Mouse (Mus musculus): Measurements from ENCODE around the gene Ucn2. TPM values are rescaled to one million over a fixed set of nuclear protein-coding genes. Genes with fewer than 3 reads are reported as not detected.

Gene Ucn2
- polyA plus RNA-seq, 1 experiment: not detected

- H3K4me1 ChIP-seq (ENCODE audit: control insufficient read depth, insufficient read depth, low read length): no peaks in the 10 kb centered on the region
- 11% methylated on average over 3 of the region's 3 CpGs for WGBS
- TF ChIP-seq POLR2A (IDR thresholded peaks at IDR 0.05; ENCODE audit: insufficient read depth, low read depth, low read length): no peak
- peak; percentile 38; the same call in 1 of the 2 replicates for TF ChIP-seq CTCF (IDR thresholded peaks at IDR 0.05; ENCODE audit: insufficient read depth, low read depth, low read length)
- no peak overlapping the region for H3K27ac ChIP-seq (ENCODE audit: insufficient read depth, low read depth, low read length)
- H3K4me3 ChIP-seq (ENCODE audit: insufficient read depth, low read depth, low read length): no peak overlapping the region
Measured at GRCm38 (mm10) chr9:109000726-109001125, 14.9 kb downstream of the Ucn2 start.

GRCm38 (mm10) chr9:109003201-109003600, 17.4 kb downstream of the Ucn2 start:
- H3K27ac ChIP-seq (ENCODE audit: insufficient read depth, low read depth, low read length): no peak overlapping the region
- no peak overlapping the region for H3K4me3 ChIP-seq (ENCODE audit: insufficient read depth, low read depth, low read length)
- WGBS: 71% methylated on average over 2 of the region's 2 CpGs
- peaks cover 3% of the 10 kb centered on the region for H3K4me1 ChIP-seq (ENCODE audit: control insufficient read depth, insufficient read depth, low read length)
- TF ChIP-seq POLR2A (IDR thresholded peaks at IDR 0.05; ENCODE audit: insufficient read depth, low read depth, low read length) (no peak), CTCF (IDR thresholded peaks at IDR 0.05; ENCODE audit: insufficient read depth, low read depth, low read length) (no peak)

GRCm38 (mm10) chr9:109007025-109007780, 21.4 kb downstream of the Ucn2 start:
- whole genome bisulfite sequencing: 85% methylated on average over 21 of the region's 21 CpGs
- Histone ChIP-seq H3K27ac (ENCODE audit: insufficient read depth, low read depth, low read length) (no peak overlapping the region), H3K4me1 (ENCODE audit: control insufficient read depth, insufficient read depth, low read length) (peaks cover 20% of the 10 kb centered on the region), H3K4me3 (ENCODE audit: insufficient read depth, low read depth, low read length) (no peak overlapping the region)
- no peak for TF ChIP-seq CTCF (IDR thresholded peaks at IDR 0.05; ENCODE audit: insufficient read depth, low read depth, low read length)
- TF ChIP-seq POLR2A (IDR thresholded peaks at IDR 0.05; ENCODE audit: insufficient read depth, low read depth, low read length): no peak

GRCm38 (mm10) chr9:109008081-109008480, 22.3 kb downstream of the Ucn2 start:
- peaks cover 20% of the 10 kb centered on the region for H3K4me1 ChIP-seq (ENCODE audit: control insufficient read depth, insufficient read depth, low read length)
- WGBS: 89% methylated on average over 9 of the region's 9 CpGs
- no peak overlapping the region for H3K4me3 ChIP-seq (ENCODE audit: insufficient read depth, low read depth, low read length)
- TF ChIP-seq POLR2A (IDR thresholded peaks at IDR 0.05; ENCODE audit: insufficient read depth, low read depth, low read length): no peak
- TF ChIP-seq CTCF (IDR thresholded peaks at IDR 0.05; ENCODE audit: insufficient read depth, low read depth, low read length): no peak
- H3K27ac ChIP-seq (ENCODE audit: insufficient read depth, low read depth, low read length): no peak overlapping the region; the same call in 1 of the 2 replicates

GRCm38 (mm10) chr9:109008994-109009635, 23.3 kb downstream of the Ucn2 start:
- no peak overlapping the region for H3K4me3 ChIP-seq (ENCODE audit: insufficient read depth, low read depth, low read length)
- TF ChIP-seq POLR2A (IDR thresholded peaks at IDR 0.05; ENCODE audit: insufficient read depth, low read depth, low read length): no peak
- TF ChIP-seq CTCF (IDR thresholded peaks at IDR 0.05; ENCODE audit: insufficient read depth, low read depth, low read length): no peak
- peaks cover 20% of the 10 kb centered on the region for H3K4me1 ChIP-seq (ENCODE audit: control insufficient read depth, insufficient read depth, low read length)
- peak overlapping the region; percentile 38; the same call in 1 of the 2 replicates for H3K27ac ChIP-seq (ENCODE audit: insufficient read depth, low read depth, low read length)
- 34% methylated on average over 10 of the region's 10 CpGs for WGBS

- no peak for TF ChIP-seq POLR2A (IDR thresholded peaks at IDR 0.05; ENCODE audit: insufficient read depth, low read depth, low read length)
- TF ChIP-seq CTCF (IDR thresholded peaks at IDR 0.05; ENCODE audit: insufficient read depth, low read depth, low read length): no peak
- Histone ChIP-seq H3K4me1 (ENCODE audit: control insufficient read depth, insufficient read depth, low read length) (peaks cover 20% of the 10 kb centered on the region), H3K4me3 (ENCODE audit: insufficient read depth, low read depth, low read length) (no peak overlapping the region), H3K27ac (ENCODE audit: insufficient read depth, low read depth, low read length) (peak overlapping the region; percentile 23; the same call in 1 of the 2 replicates)
- 54% methylated on average over 17 of the region's 17 CpGs for WGBS
Measured at GRCm38 (mm10) chr9:109009636-109010315, 24.0 kb downstream of the Ucn2 start.

GRCm38 (mm10) chr9:109010316-109010690, 24.5 kb downstream of the Ucn2 start:
- no peak overlapping the region for H3K27ac ChIP-seq (ENCODE audit: insufficient read depth, low read depth, low read length)
- TF ChIP-seq POLR2A (IDR thresholded peaks at IDR 0.05; ENCODE audit: insufficient read depth, low read depth, low read length): no peak
- no peak for TF ChIP-seq CTCF (IDR thresholded peaks at IDR 0.05; ENCODE audit: insufficient read depth, low read depth, low read length)
- no peak overlapping the region for H3K4me3 ChIP-seq (ENCODE audit: insufficient read depth, low read depth, low read length)
- peaks cover 20% of the 10 kb centered on the region for H3K4me1 ChIP-seq (ENCODE audit: control insufficient read depth, insufficient read depth, low read length)
- 91% methylated on average over 14 of the region's 14 CpGs for WGBS

- no peaks in the 10 kb centered on the region for H3K4me1 ChIP-seq (ENCODE audit: control insufficient read depth, insufficient read depth, low read length)
- WGBS: 74% methylated on average over 8 of the region's 8 CpGs
- no peak overlapping the region for H3K4me3 ChIP-seq (ENCODE audit: insufficient read depth, low read depth, low read length)
- TF ChIP-seq CTCF (IDR thresholded peaks at IDR 0.05; ENCODE audit: insufficient read depth, low read depth, low read length) (no peak), POLR2A (IDR thresholded peaks at IDR 0.05; ENCODE audit: insufficient read depth, low read depth, low read length) (no peak)
- H3K27ac ChIP-seq (ENCODE audit: insufficient read depth, low read depth, low read length): no peak overlapping the region
Measured at GRCm38 (mm10) chr9:109015397-109015796, 29.6 kb downstream of the Ucn2 start.
